Mouse (Mus musculus) olfactory bulb, adult 2 months (tissue): ENCODE measurements around the gene Nr1i2.

Experiments used
- CTCF ChIP-seq: fragments of 200-500 bp; IDR thresholded peaks from 2 replicates; pipeline ENCODE4 v1.5.1; 2012; ENCODE audit warnings: low read depth, mild to moderate bottlenecking, low read length, moderate library complexity; ENCODE audit not compliant: insufficient read depth
- POLR2A ChIP-seq: fragments of 200-500 bp; IDR thresholded peaks from 2 replicates; pipeline ENCODE4 v1.6.1; 2012; ENCODE audit warnings: mild to moderate bottlenecking, low read depth, low read length, moderate library complexity; ENCODE audit not compliant: insufficient read depth

GRCm38 (mm10) chr16:38290151-38290550, 4.5 kb downstream of the Nr1i2 start:
- TF ChIP-seq POLR2A (no peak), CTCF (no peak)
